Mouse (Mus musculus) hindbrain, embryonic 16.5 days (tissue): Measurements from ENCODE around the gene Phactr4. TPM values are rescaled to one million over a fixed set of nuclear protein-coding genes. Genes with fewer than 3 reads are reported as not detected.

Source experiments
- ATAC-seq: fragments of 200-750 bp; cut with Nextera tagmentation; 2 replicates; pipeline ENCODE4 v1.8.0; 2017; ENCODE audit warnings: moderate TSS enrichment, moderate library complexity
- H3K27ac ChIP-seq: fragments of 300-500 bp; sonication (generic); 2 replicates; pipeline ENCODE4 v1.5.1; 2014; ENCODE audit warnings: low read depth, mild to moderate bottlenecking, control low read depth, low read length, moderate library complexity
- H3K27me3 ChIP-seq: fragments of 300-500 bp; sonication (generic); replicated peaks from 2 replicates; pipeline ENCODE4 v1.6.1; 2014; ENCODE audit warnings: low read length; ENCODE audit not compliant: control insufficient read depth, insufficient read depth
- H3K36me3 ChIP-seq: fragments of 300-500 bp; sonication (generic); 2 replicates; pipeline ENCODE4 v1.6.1; 2014; ENCODE audit warnings: mild to moderate bottlenecking, low read length, moderate library complexity, mixed read lengths; ENCODE audit not compliant: control insufficient read depth, insufficient read depth
- H3K4me1 ChIP-seq: fragments of 300-500 bp; sonication (generic); 2 replicates; pipeline ENCODE4 v1.6.1; 2014; ENCODE audit warnings: low read depth, low read length; ENCODE audit not compliant: control insufficient read depth, insufficient read depth
- H3K4me2 ChIP-seq: fragments of 300-500 bp; sonication (generic); 2 replicates; pipeline ENCODE4 v1.6.1; 2014; ENCODE audit warnings: mild to moderate bottlenecking, low read length, control low read depth, moderate library complexity
- H3K4me3 ChIP-seq: fragments of 300-500 bp; sonication (generic); 2 replicates; pipeline ENCODE4 v1.5.1; 2014; ENCODE audit warnings: mild to moderate bottlenecking, low read length, control low read depth, moderate library complexity
- H3K9ac ChIP-seq: fragments of 300-500 bp; sonication (generic); 2 replicates; pipeline ENCODE4 v1.6.1; 2014; ENCODE audit warnings: low read depth, mild to moderate bottlenecking, control low read depth, low read length, moderate library complexity
- H3K9me3 ChIP-seq: fragments of 300-500 bp; sonication (generic); 2 replicates; pipeline ENCODE4 v1.6.1; 2014; ENCODE audit warnings: mild to moderate bottlenecking, low read length, moderate library complexity; ENCODE audit not compliant: control insufficient read depth
- WGBS: fragments of 180-500 bp; shearing (Covaris S2); extraction: QIAGEN DNeasy Blood & Tissue Kit; methylation state at CpG from one replicate; pipeline ENCODE4 v1.1.7; 2014; 5-methylcytosine and 5-hydroxymethylcytosine counted together
- polyA plus RNA-seq: library from polyadenylated mRNA; unstranded; fragments of >200 nt; fragmentation: Nextera tagmentation; extraction: Ambion mirVana; gene quantifications from 2 replicates; pipeline ENCODE4 v1.2.1, GENCODE M21; 2015

The Phactr4 gene
- polyA plus RNA-seq, 1 experiment from 2014 or later: 5.0 TPM

- 40% methylated on average over 2 of the region's 2 CpGs for WGBS
- no peak overlapping the region for H3K4me3 ChIP-seq
- H3K4me2 ChIP-seq: no peak overlapping the region
- no peaks in the 10 kb centered on the region for H3K27me3 ChIP-seq
- ATAC-seq: no peak
- no peaks in the 10 kb centered on the region for H3K36me3 ChIP-seq
- H3K27ac ChIP-seq: no peak overlapping the region
- no peak overlapping the region for H3K9ac ChIP-seq
- peaks cover 14% of the 10 kb centered on the region for H3K4me1 ChIP-seq
- H3K9me3 ChIP-seq: no peaks in the 10 kb centered on the region
Observed at GRCm38 (mm10) chr4:132350123-132350740, 72.1 kb downstream of the Phactr4 start.

GRCm38 (mm10) chr4:132349495-132350122 is 72.7 kb downstream of the Phactr4 start:
- Histone ChIP-seq H3K9ac (no peak overlapping the region), H3K27me3 (no peaks in the 10 kb centered on the region), H3K9me3 (no peaks in the 10 kb centered on the region), H3K4me1 (peaks cover 18% of the 10 kb centered on the region), H3K4me2 (no peak overlapping the region), H3K36me3 (no peaks in the 10 kb centered on the region), H3K4me3 (no peak overlapping the region), H3K27ac (no peak overlapping the region)
- ATAC-seq: no peak
- 62% methylated on average over 3 of the region's 3 CpGs for WGBS

GRCm38 (mm10) chr4:132346661-132347060 is 75.6 kb downstream of the Phactr4 start:
- Histone ChIP-seq H3K9ac (no peak overlapping the region), H3K4me2 (no peak overlapping the region), H3K9me3 (no peaks in the 10 kb centered on the region), H3K4me1 (peaks cover 18% of the 10 kb centered on the region), H3K27ac (no peak overlapping the region), H3K4me3 (no peak overlapping the region), H3K36me3 (no peaks in the 10 kb centered on the region), H3K27me3 (no peaks in the 10 kb centered on the region)
- 37% methylated on average over 3 of the region's 3 CpGs for WGBS
- ATAC-seq: no peak

GRCm38 (mm10) chr4:132346261-132346660 is 76.0 kb downstream of the Phactr4 start:
- Histone ChIP-seq H3K9me3 (no peaks in the 10 kb centered on the region), H3K27ac (no peak overlapping the region), H3K4me1 (peaks cover 14% of the 10 kb centered on the region), H3K4me3 (no peak overlapping the region), H3K4me2 (no peak overlapping the region), H3K9ac (no peak overlapping the region), H3K27me3 (no peaks in the 10 kb centered on the region), H3K36me3 (no peaks in the 10 kb centered on the region)
- ATAC-seq: no peak
- 86% methylated on average over 4 of the region's 4 CpGs for WGBS

- 45% methylated on average over 5 of the region's 5 CpGs for WGBS
- Histone ChIP-seq H3K27ac (no peak overlapping the region), H3K9me3 (no peaks in the 10 kb centered on the region), H3K4me1 (peaks cover 14% of the 10 kb centered on the region), H3K27me3 (no peaks in the 10 kb centered on the region), H3K4me3 (peak overlapping the region; percentile 80), H3K36me3 (no peaks in the 10 kb centered on the region), H3K4me2 (peak overlapping the region; percentile 82; the same call in 1 of the 2 replicates), H3K9ac (no peak overlapping the region)
- ATAC-seq: peak; percentile 17; the same call in 1 of the 2 replicates
Observed at GRCm38 (mm10) chr4:132345843-132346212, 76.5 kb downstream of the Phactr4 start.

GRCm38 (mm10) chr4:132345135-132345842 is 77.0 kb downstream of the Phactr4 start:
- peaks cover 14% of the 10 kb centered on the region for H3K4me1 ChIP-seq
- H3K9me3 ChIP-seq: no peaks in the 10 kb centered on the region
- H3K27ac ChIP-seq: peak overlapping the region; percentile 62; the same call in 1 of the 2 replicates
- H3K36me3 ChIP-seq: no peaks in the 10 kb centered on the region
- no peaks in the 10 kb centered on the region for H3K27me3 ChIP-seq
- peak; percentile 90 for ATAC-seq
- H3K9ac ChIP-seq: peak overlapping the region; percentile 79
- peak overlapping the region; percentile 80 for H3K4me3 ChIP-seq
- WGBS: under 1% methylated on average over 64 of the region's 83 CpGs
- peak overlapping the region; percentile 82 for H3K4me2 ChIP-seq

GRCm38 (mm10) chr4:132344403-132345134 is 77.7 kb downstream of the Phactr4 start:
- H3K27ac ChIP-seq: no peak overlapping the region
- peak overlapping the region; percentile 82 for H3K4me2 ChIP-seq
- no peaks in the 10 kb centered on the region for H3K36me3 ChIP-seq
- no peak for ATAC-seq
- WGBS: 7% methylated on average over 13 of the region's 13 CpGs
- peaks cover 14% of the 10 kb centered on the region for H3K4me1 ChIP-seq
- H3K27me3 ChIP-seq: no peaks in the 10 kb centered on the region
- peak overlapping the region; percentile 79 for H3K9ac ChIP-seq
- peak overlapping the region; percentile 80 for H3K4me3 ChIP-seq
- no peaks in the 10 kb centered on the region for H3K9me3 ChIP-seq

- Histone ChIP-seq H3K36me3 (peaks cover 7% of the 10 kb centered on the region), H3K9me3 (no peaks in the 10 kb centered on the region), H3K27ac (no peak overlapping the region), H3K4me3 (no peak overlapping the region), H3K4me1 (peaks cover 14% of the 10 kb centered on the region), H3K4me2 (no peak overlapping the region), H3K9ac (no peak overlapping the region), H3K27me3 (no peaks in the 10 kb centered on the region)
- WGBS: 96% methylated on average over 3 of the region's 3 CpGs
- no peak for ATAC-seq
Observed at GRCm38 (mm10) chr4:132341451-132341850, 80.8 kb downstream of the Phactr4 start.

GRCm38 (mm10) chr4:132338943-132339342 is 83.3 kb downstream of the Phactr4 start:
- H3K27ac ChIP-seq: no peak overlapping the region
- 82% methylated on average over 13 of the region's 13 CpGs for WGBS

More at GRCm38 (mm10) chr4:132338943-132339342, 83.3 kb downstream of the Phactr4 start:
- no peak for ATAC-seq
- H3K4me1 ChIP-seq: peaks cover 3% of the 10 kb centered on the region
- H3K4me2 ChIP-seq: no peak overlapping the region
- H3K9ac ChIP-seq: no peak overlapping the region
- H3K9me3 ChIP-seq: no peaks in the 10 kb centered on the region
- H3K27me3 ChIP-seq: no peaks in the 10 kb centered on the region
- peaks cover 14% of the 10 kb centered on the region for H3K36me3 ChIP-seq
- no peak overlapping the region for H3K4me3 ChIP-seq
